Mouse (Mus musculus): ENCODE results near the gene Siae. TPM values are rescaled to one million over a fixed set of nuclear protein-coding genes. Genes with fewer than 3 reads are reported as not detected.

Gene Siae
- polyA plus RNA-seq, 1 experiment from 2014 or later = 26.7 TPM

GRCm38 (mm10) chr9:37551751-37552531 is 3.6 kb upstream of the Siae start:
- no peak for TF ChIP-seq CTCF (IDR thresholded peaks at IDR 0.05)
- POLR2A ChIA-PET = interaction anchor here (1.1 kb wide), 1 partner anchor 18 kb away, joined by 4 read pairs; no protein-coding TSS in a partner anchor
- CTCF ChIA-PET = no interaction called here
- ATAC-seq (no peak), DNase-seq (ENCODE audit: low read depth, low spot score) (no peak)
- in situ Hi-C loops (cut with MboI; ENCODE audit: low pct_unique_long_range_greater_than_20kb) = no loop called here
- H3K27me3 ChIP-seq = peaks cover 28% of the 10 kb centered on the region

- ChIA-PET CTCF (no interaction called here), POLR2A (no interaction called here)
- TF ChIP-seq CTCF (IDR thresholded peaks at IDR 0.05) = no peak
- H3K27me3 ChIP-seq = peaks cover 36% of the 10 kb centered on the region
- in situ Hi-C loops (cut with MboI; ENCODE audit: low pct_unique_long_range_greater_than_20kb) = no loop called here
- DNase-seq (ENCODE audit: low read depth, low spot score) (no peak), ATAC-seq (peak; percentile 92)
Observed at GRCm38 (mm10) chr9:37552536-37553293, 2.8 kb upstream of the Siae start, which contains the start of gene Nrgn. Gene Nrgn (minus strand): TSS chr9:37552904.

DNA sequence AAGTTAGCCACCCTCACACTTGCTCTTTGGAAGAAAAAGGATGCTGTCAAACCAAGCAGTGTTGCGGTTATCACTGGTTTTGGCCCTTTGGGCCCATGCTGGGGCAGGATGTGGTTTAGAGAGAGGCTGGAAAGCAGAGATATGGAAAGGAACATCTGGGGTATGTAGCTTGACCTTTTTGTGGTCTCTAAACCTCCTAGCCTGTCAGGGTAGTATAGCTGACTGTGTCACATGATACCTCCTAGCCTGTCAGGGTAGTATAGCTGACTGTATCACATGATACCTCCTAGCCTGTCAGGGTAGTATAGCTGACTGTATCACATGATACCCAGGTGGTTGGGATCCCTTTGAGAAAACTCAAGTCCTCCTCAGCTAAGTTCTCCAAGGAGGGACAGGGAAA is 1.2 kb upstream of the Siae start:
- no peak for ATAC-seq
- POLR2A ChIA-PET = no interaction called here

GRCm38 (mm10) chr9:37556366-37556765 is 868 bp downstream of the Siae start:
- H3K27me3 ChIP-seq = peaks cover 45% of the 10 kb centered on the region
- ChIA-PET POLR2A (interaction anchor here (0.5 kb wide), 1 partner anchor 73 kb away, joined by 3 read pairs; no protein-coding TSS in a partner anchor), CTCF (interaction anchor here (0.8 to 1.2 kb wide), 3 partner anchors 9 to 21 kb away, joined by 3 read pairs; no protein-coding TSS in a partner anchor)
- no peak for DNase-seq (ENCODE audit: low read depth, low spot score)
- in situ Hi-C loops (cut with MboI; ENCODE audit: low pct_unique_long_range_greater_than_20kb) = no loop called here
- TF ChIP-seq CTCF (IDR thresholded peaks at IDR 0.05) = no peak
- no peak for ATAC-seq

More for the DNA sequence above, 1.2 kb upstream of the Siae start:
- no peak for DNase-seq (ENCODE audit: low read depth, low spot score)
- H3K27me3 ChIP-seq = peaks cover 36% of the 10 kb centered on the region
- CTCF ChIA-PET = interaction anchor here (1.3 kb wide), 1 partner anchor 122 kb away, joined by 3 read pairs; no protein-coding TSS in a partner anchor
- TF ChIP-seq CTCF (IDR thresholded peaks at IDR 0.05) = no peak
- in situ Hi-C loops (cut with MboI; ENCODE audit: low pct_unique_long_range_greater_than_20kb) = no loop called here

DNA sequence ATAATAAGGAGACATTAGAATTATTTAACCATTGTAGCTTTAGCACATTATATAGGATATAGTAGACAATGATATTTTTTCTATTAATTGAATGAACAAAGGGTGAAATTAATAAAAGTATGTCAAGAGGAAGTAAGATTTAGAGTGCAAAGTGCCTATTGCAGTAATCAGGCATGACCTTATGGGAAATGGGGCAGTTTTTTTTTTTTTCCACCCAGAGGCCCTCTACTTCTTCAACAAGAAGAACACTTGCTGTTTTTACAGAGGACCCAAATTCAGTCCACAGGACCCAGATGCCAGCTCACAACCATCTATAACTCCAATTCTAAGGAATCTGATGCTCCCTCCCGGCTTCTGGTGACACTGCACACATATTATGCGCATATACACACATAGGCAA is 5.1 kb downstream of the Siae start:
- CTCF ChIA-PET = interaction anchor here (0.6 to 2.5 kb wide), 4 partner anchors 10 to 183 kb away, joined by 3 to 7 read pairs (median 3); no protein-coding TSS in a partner anchor
- in situ Hi-C loops (cut with MboI; ENCODE audit: low pct_unique_long_range_greater_than_20kb) = no loop called here
- ATAC-seq (no peak), DNase-seq (ENCODE audit: low read depth, low spot score) (no peak)
- POLR2A ChIA-PET = no interaction called here
- peaks cover 51% of the 10 kb centered on the region for H3K27me3 ChIP-seq
- no peak for TF ChIP-seq CTCF (IDR thresholded peaks at IDR 0.05)

DNA sequence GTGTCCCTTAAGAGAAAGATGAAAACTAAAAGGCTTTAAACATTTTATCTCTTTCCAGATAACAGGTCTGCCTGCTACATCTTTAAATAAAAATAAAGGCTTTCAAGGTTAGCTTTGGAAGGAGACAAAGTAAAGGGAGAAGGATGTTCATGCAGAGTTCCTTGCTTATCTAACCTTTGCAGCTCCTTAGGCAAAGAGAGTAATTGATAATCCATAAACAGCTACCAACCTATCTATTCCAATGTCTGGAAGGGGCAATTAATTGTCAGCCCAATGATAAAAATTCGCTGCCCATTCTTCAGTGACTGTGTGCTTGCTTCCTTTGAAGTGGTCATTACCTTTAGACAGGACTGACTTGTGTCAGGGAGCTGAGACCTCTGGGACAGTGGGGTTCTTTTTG is 8.3 kb downstream of the Siae start:
- ChIA-PET POLR2A (no interaction called here), CTCF (interaction anchor here (1.1 to 1.3 kb wide), 2 partner anchors 17 to 101 kb away, joined by 3 to 5 read pairs; no protein-coding TSS in a partner anchor)
- ATAC-seq = no peak
- in situ Hi-C loops (cut with MboI; ENCODE audit: low pct_unique_long_range_greater_than_20kb) = no loop called here
- H3K27me3 ChIP-seq = peaks cover 45% of the 10 kb centered on the region
- no peak for DNase-seq (ENCODE audit: low read depth, low spot score)
- TF ChIP-seq CTCF (IDR thresholded peaks at IDR 0.05) = no peak

- TF ChIP-seq CTCF (IDR thresholded peaks at IDR 0.05) = no peak
- H3K27me3 ChIP-seq = peaks cover 52% of the 10 kb centered on the region
- CTCF ChIA-PET = interaction anchor here (1.1 to 1.3 kb wide), 3 partner anchors 22 to 135 kb away, joined by 3 to 5 read pairs (median 3); no protein-coding TSS in a partner anchor
- no peak for DNase-seq (ENCODE audit: low read depth, low spot score)
- POLR2A ChIA-PET = no interaction called here
- no peak for ATAC-seq
- in situ Hi-C loops (cut with MboI; ENCODE audit: low pct_unique_long_range_greater_than_20kb) = no loop called here
Observed at GRCm38 (mm10) chr9:37567019-37567418, 11.5 kb downstream of the Siae start.

GRCm38 (mm10) chr9:37567454-37567853 is 12.0 kb downstream of the Siae start:
- CTCF ChIA-PET = interaction anchor here (1.1 to 1.3 kb wide), 3 partner anchors 22 to 136 kb away, joined by 3 to 5 read pairs (median 3); no protein-coding TSS in a partner anchor
- POLR2A ChIA-PET = no interaction called here
- H3K27me3 ChIP-seq = peaks cover 56% of the 10 kb centered on the region
- no peak for DNase-seq (ENCODE audit: low read depth, low spot score)
- no peak for ATAC-seq
- no peak for TF ChIP-seq CTCF (IDR thresholded peaks at IDR 0.05)
- in situ Hi-C loops (cut with MboI; ENCODE audit: low pct_unique_long_range_greater_than_20kb) = no loop called here

DNA sequence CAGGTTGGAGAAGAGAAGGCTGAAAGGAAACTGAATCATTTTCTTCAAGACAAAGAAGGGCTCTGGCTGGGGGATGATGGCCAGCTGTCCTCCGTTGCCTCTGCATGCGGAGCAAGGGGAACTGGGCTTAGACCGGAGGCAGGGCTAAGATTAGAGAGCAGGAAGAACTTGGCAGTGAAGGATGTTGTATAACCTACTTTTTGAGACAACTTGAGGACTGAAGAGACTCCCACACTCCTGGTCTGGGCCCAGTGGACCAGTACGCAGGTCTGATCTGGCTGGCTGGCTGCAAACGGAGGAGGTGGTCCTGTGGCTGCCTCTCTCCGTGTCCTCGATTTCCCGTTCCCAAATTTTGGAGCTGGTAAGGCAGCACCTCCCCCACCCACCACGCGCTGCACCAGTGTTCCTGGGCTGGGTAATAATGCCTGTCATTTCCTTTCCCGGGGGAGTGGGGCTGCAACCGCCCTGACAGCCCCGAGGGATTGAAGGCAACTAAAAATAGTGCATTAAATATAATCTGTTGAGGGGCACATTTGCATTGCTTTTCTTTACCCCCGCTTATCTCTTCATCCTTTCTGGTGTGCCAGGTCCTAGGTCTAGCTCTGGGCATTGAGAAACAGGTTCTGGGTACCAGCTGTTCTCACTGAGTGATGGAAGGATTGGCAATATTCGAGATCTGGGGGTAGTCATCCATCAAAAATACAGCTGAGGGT is 12.6 kb downstream of the Siae start:
- no peak for TF ChIP-seq CTCF (IDR thresholded peaks at IDR 0.05)
- in situ Hi-C loops (cut with MboI; ENCODE audit: low pct_unique_long_range_greater_than_20kb) = no loop called here
- CTCF ChIA-PET = interaction anchor here (1.1 to 1.3 kb wide), 3 partner anchors 23 to 136 kb away, joined by 3 to 5 read pairs (median 3); no protein-coding TSS in a partner anchor
- H3K27me3 ChIP-seq = peaks cover 59% of the 10 kb centered on the region
- DNase-seq (ENCODE audit: low read depth, low spot score) = no peak
- POLR2A ChIA-PET = no interaction called here
- no peak for ATAC-seq

- no peak for ATAC-seq
- in situ Hi-C loops (cut with MboI; ENCODE audit: low pct_unique_long_range_greater_than_20kb) = no loop called here
- ChIA-PET CTCF (interaction anchor here (1.1 kb wide), 1 partner anchor 13 kb away, joined by 3 read pairs; the partner anchor contains the start of gene Siae), POLR2A (no interaction called here)
- no peak for TF ChIP-seq CTCF (IDR thresholded peaks at IDR 0.05)
- H3K27me3 ChIP-seq = peaks cover 57% of the 10 kb centered on the region
- no peak for DNase-seq (ENCODE audit: low read depth, low spot score)
Observed at GRCm38 (mm10) chr9:37568605-37569214, 13.2 kb downstream of the Siae start.
